Mouse (Mus musculus) heart, adult 2 months (tissue): Measurements from ENCODE around the gene Gm136.

ENCODE experiments used
- CTCF ChIP-seq: fragments of 200-600 bp; IDR thresholded peaks from 2 replicates; pipeline ENCODE4 v1.8.1; 2022; ENCODE audit warnings: antibody characterized with exemption, mild to moderate bottlenecking, moderate library complexity
- POLR2A ChIP-seq: fragments of 200-500 bp; IDR thresholded peaks from 2 replicates; pipeline ENCODE4 v1.6.1; 2011; ENCODE audit warnings: mild to moderate bottlenecking, low read depth, low read length, control low read depth; ENCODE audit not compliant: insufficient read depth

- TF ChIP-seq POLR2A, result no peak
- TF ChIP-seq CTCF, result no peak
These were observed 47.9 kb downstream of the Gm136 start for GRCm38 (mm10) chr4:34708127-34708526.
